Mouse (Mus musculus): Measurements from ENCODE around the gene Plekhj1.
A peak's percentile ranks its signal among the peaks of the same experiment; 100 is the strongest.

The Plekhj1 gene

DNA sequence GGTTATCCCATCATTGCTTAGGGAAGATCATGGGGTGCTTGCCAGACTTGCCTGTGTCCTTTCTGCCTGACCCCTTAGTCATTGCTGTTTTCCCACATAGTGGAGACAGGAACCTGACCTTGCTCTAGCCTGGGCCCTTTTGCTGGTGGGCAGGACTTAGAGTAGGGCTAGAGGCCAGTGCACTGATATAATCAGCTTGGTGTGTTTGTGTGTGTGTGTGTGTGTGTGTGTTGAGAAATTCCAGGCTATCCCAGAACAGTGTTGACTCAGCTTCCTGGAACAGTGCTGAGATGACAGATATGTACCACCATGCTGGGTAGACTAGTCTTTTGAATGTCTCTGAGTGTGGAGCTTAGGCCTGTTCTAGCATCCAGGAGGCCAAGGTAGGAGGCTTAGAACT, 18.9 kb downstream of the Plekhj1 start:
- peak; percentile 38 for DNase-seq (ENCODE audit: low read depth, low spot score)

DNA sequence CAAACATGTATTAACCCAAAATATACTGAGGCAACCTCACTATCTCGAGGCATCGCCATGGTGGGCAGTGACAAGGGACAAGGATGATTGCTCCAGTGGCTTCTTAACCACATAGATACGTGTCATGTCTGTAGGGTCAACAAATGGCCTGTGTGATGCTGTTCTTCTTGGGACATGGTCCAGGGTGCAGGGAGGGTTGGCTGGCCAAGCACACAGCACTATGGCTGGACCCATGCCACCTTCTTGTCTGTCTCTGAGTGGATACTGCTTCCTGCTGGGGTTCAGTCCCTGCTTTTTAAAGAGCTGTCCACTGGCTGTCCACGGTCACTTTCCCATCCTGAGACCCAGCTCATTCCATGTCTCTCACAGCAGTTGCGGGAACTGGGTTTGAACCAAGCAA, 21.3 kb downstream of the Plekhj1 start:
- no peak for DNase-seq (ENCODE audit: low read depth, low spot score)

DNA sequence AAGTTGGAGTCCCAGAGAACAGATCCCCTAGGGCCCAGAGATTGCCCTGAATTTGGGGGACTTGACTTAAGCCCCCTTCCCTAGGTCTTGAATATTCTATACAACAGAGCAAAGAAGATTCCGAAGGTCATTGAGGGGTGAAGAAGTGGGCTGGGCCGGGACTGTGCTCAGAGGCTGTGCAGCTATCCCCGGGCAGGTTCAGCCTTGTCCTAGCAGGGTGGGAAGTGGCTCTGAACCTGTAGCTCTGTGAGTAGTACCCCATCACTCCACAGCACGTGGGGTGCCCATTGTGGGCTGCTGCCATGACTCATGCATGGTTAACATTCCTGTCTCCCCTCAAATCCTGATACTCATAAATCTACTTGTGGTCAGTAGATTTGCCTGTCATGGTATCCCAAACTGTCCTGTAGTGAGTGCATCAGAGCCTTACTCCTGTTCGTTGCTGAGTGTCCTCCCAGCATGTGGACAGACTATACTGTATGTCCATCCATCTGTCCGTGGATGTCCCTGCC, 22.0 kb downstream of the Plekhj1 start:
- DNase-seq (ENCODE audit: low read depth, low spot score), result peak; percentile 51

DNA sequence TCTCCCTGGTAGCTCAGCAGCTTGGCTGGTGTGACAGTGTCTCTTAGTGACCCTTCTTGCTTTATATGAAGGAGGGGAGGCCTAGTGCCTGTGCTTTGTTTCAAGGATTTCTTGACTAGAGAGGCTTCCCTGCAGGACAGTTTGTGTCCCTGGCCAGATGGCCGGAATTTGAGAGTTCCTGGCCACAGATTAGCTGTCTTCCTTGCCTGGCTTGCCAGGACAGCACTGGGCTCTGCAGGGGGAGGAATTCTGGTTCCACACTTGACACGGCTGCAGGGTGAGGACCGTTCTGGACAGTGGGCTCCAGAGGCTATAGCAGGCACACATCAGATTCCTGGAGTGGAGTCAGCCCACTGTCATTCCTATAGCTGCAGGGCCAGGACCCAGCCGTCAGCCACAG, 22.7 kb downstream of the Plekhj1 start:
- no peak for DNase-seq (ENCODE audit: low read depth, low spot score)

DNA sequence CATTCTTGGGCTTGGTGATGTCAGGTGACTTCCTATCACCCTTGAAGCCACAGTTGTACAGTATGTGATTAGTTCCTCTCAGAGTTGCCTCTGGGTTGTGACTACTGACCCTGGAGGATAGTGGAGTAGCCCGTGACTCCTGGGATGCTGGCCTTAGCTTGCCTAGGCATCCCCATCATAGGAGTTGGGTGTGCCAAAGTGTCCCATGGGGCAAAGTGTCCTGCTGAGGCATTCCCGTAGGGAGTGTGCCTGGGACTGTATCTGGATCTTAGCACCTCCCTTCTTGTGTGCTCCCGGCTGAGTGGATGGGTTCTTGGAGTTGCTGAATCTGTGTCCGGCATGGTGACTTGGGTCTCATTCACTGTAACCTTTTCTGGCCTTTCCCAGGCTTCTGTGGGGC, 23.4 kb downstream of the Plekhj1 start:
- DNase-seq (ENCODE audit: low read depth, low spot score), result no peak

DNA sequence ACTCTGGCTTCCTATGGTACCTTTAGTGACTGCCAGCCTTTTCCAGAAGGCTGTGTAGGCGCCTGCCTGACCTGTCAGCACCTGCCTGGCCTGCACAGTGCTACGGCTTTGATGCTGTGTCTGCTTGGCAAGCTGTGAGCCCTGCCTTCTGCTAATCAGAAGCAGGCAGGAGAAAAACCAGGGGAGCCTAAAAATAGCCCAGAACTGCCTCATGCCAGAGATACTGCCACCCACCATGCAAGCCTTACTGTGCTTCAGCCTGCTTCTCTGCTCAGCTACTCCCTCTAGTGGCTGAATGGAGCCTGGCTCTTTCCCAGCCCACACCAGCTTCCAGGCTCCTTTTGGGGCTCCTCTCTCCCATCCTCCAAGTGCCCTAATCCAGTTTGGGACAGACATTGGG, 23.9 kb downstream of the Plekhj1 start:
- DNase-seq (ENCODE audit: low read depth, low spot score), result peak; percentile 90

DNA sequence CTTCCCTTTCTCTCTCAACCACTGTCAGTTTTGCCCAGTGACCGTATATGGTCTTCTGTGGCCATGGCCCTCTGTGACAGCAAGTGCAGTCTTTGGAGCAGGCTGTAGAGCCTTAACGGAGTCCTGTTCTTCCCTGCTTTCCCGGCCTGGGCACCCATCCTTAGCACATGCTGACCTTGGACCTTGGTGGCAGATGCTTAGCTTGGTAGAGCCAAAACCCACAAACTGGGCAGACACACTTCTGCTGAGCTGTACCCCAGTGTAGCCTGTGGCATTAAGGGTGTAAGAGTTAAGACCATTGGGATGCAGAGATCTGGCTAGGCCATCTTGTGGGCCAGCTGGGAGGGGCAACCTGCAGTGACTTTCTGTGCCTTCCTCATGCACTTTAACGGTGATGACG, 24.6 kb downstream of the Plekhj1 start:
- DNase-seq (ENCODE audit: low read depth, low spot score), result no peak

DNA sequence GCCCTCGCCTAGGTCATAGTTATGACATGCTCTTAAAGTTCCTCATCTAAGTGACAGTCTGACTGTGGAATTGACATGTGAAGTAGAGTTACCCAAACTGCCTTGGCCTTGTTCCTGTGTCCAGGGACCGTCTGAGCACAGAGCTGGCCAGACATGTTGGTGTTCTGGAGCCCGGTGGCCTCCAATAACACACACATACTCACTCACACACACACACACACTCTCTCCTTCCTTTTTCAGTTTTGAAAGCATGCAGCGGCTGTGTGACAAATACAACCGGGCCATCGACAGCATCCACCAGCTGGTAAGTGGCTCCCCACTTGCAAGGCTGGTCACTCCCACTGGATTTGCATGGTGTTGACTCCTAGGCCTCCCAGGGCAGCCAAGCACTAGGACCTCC, 30.1 kb downstream of the Plekhj1 start:
- DNase-seq (ENCODE audit: low read depth, low spot score), result no peak

DNA sequence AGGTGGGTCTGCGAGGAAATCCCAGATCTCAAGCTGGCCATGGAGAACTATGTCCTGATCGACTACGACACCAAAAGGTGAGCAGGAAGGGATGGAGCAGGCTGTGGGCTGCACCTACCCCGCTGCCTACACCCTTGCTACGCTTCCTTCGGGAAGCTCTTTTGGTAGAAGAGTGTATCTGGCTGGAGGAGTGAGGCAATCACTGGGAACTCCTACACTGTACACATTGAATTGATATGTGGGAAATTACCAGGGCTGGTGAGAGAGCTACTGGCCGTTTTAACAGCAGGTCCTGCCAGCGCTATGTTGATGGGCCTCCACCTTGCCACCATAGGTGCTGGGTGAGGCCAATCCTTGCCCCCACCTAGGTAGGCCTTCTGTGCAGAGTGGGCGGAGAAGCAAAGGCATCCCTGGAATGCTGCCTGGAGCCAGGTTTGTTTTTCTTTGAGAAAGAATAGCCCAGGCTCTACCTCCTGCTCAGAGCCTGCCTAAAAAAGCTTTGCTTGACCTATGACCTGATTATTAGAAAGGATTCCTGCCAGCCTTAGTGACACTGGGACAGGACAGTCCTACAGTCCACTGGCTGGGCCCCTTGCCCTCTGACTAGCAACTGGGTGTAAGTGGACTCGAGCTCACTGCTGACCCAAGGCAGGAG, 32.1 kb downstream of the Plekhj1 start:
- no peak for DNase-seq (ENCODE audit: low read depth, low spot score)

DNA sequence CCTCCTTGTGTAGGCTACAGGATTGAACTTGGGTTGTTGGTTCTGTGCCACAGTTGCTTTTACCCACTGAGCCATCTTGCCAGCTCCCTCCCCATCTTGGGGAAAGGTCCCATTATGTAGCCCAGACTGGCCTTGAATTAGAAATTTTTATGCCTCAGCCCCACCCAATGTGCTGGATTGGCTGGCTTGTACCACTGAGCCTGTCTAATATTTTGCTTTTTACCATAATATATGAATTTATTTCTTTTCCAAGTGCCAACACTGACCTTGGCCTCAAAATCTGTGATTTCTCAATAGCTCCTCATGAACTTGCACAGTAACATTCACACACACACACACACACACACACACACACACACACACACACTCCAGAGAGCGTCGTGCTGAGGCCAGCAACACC, 32.7 kb downstream of the Plekhj1 start:
- DNase-seq (ENCODE audit: low read depth, low spot score), result no peak

DNA sequence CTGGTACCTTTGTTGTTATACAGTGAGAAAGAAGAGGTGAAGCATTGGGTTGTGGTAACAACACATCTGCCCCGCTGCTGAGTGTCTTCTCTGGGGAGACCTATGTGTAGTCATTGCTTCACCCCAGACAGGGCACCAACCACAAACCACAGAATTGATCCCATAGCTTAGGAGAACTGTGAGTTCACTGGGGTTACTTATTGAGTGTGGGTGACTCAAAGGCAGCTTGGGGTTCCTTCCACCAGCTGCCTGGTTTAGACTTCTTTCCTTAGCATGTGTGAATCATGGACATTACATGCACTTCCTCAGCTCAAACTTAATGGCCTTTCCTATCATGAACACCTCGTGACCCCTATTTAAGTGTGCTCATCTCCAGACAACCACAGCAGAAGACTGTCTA, 34.9 kb downstream of the Plekhj1 start:
- DNase-seq (ENCODE audit: low read depth, low spot score), result peak; percentile 42

DNA sequence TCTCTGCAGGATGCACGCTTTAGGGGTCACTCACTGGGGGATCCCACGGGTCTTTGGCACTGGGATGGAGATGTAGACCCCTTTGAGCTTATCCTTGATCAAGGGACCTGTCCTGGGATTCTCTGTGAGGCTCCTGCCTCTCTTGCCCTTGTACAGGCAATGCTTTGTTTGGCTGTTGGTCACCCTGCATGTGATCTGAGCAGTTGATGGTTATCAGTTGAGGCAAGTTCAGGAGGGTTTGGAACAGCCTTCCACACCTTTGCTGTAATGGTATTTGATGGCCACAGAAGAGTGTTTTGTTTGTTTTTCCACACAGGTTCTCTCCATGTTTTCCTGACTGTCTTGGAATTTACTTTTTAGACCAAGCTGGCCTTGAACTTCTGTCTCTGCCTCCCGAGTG, 36.6 kb downstream of the Plekhj1 start:
- DNase-seq (ENCODE audit: low read depth, low spot score), result no peak

DNA sequence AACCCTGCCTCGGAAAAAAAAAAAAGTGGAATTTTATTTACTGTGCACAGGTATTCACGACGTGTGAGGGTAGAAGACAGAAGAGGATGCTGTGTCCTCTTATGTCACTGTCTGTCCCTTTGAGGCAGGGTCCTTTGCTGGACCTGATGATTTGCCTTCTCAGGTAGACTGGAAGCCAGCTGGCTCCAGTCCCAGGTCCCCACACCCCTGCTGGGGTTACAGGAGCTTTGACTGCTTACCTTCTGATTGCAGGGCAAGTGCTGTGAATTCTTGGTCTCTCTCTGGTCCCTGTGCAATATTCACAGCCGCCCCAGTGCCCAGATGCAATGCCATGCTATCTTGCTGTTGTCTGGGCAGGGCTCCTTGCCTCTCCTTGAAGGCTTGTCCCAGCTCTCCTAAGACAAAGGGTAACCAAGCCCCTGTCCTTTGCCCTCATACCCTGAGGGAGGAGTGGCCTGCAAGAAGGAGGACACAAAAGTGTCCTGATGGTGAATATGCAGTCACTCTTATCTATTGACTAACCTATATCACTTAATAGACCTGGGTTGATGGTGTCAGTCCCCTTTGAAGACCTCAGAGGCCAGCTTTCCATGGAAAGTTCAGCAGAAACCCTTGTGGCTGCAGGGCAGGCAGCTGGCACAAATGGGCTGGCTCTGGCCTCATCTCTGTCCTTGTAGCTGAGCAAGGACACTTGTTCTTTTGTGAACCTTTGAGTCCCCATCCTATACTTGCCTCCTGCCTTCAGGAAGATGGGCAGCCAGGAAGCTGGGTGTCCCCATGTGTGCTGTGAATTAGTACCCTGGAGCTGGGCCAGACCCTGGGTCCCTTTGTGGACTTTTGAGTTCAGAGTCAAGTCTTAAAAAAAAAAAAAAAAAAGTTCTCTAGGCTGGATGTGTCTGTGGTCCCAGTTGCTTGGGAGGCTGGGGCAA, 37.6 kb downstream of the Plekhj1 start:
- DNase-seq (ENCODE audit: low read depth, low spot score), result no peak

DNA sequence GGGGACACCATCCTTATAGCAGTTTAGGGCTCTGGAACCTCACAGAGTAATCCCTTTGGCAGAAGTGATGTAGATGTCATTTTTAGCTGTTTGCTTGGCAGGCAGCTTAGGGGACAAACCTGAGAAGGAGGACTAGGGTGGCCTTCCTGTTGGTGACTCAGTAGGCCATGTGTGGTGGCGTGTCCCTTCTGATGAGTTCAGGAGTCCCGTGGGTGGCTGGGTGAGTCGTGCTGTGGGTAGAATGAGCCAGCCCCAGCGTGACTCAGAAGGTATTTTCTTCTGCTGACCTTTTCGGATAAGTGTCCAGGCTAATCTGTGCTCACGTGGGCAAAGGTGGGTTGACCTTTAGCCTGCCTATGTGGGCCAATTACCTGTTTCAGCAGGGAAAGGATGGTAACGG, 39.8 kb downstream of the Plekhj1 start:
- peak; percentile 56 for DNase-seq (ENCODE audit: low read depth, low spot score)

DNA sequence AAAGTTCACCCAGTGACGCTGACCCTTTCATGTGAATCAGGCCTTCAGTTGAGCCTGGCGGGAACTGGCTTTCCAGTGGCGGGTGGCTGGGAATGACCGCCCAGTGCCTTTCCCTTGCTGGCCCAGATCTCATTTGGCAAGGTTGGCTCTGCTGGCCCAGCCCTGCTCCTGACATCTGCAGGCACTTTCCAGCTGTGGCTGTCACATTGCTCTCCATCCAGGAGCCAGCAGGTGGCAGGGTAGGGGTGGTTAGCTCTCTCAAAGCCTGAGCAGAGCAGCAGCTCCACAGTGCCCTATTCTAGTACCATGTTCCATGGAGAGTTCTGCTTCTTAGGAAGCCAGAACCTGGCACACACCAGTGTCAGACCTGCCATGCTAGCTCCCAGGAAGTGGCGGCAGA, 40.7 kb downstream of the Plekhj1 start:
- peak; percentile 90 for DNase-seq (ENCODE audit: low read depth, low spot score)

DNA sequence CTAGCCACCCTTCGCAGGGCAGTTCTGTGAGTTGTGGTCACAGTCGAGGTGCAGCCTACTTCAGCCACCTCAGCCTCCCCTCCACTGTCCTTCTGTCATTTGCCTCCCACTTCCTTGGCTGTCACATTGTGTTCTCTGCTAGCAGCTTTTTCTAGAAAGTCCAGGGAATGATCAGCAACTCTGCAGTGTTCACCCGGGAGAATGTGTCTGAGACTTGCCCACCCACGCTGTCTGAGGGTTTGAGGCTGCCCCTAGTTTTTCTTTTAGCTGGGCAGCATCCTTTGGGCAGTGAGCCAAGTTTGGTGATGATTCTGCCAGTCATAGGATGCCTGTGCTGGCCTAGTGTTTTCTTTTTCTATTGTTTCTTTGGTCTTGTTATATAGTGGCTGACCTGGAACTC, 41.5 kb downstream of the Plekhj1 start:
- DNase-seq (ENCODE audit: low read depth, low spot score), result peak; percentile 52

DNA sequence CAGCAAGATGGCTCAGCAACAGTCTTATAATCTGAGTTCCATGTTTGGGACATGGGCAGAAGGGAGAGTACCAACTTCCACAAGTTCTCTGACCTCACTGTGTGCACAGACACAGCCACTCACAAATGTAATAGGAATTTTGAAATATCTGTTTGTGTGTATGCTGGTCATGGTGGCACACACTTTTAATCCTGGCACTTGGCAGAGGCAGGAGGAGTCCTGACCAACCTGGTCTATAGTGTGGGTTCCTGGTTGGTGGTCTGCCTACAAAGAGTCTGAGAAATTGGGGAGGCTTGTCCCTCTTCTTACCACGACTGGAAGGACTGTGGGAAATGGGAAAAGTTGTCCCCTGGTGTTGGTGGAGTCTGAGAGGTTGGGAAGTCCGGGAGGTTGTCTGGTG, 41.9 kb downstream of the Plekhj1 start:
- no peak for DNase-seq (ENCODE audit: low read depth, low spot score)

DNA sequence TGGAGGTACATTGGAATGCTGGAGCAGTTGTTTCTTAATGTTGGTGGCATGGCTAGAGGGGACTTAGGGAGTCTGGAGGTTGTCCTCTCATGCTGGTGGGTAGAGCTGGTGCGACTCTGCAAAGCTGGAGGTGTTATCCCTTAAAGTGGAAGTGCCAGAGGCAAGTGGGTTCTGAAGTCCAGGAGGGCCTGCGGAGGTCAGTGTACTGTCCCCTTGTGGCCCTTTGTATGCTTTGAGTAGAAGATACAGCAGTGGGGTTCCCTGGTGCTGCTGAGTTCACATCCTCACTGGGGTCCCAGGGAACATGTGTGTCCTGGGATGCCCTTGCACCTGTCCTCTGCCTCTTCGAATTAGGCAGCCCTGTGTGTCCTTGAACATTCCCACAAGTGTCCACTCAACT, 42.3 kb downstream of the Plekhj1 start:
- peak; percentile 39 for DNase-seq (ENCODE audit: low read depth, low spot score)

DNA sequence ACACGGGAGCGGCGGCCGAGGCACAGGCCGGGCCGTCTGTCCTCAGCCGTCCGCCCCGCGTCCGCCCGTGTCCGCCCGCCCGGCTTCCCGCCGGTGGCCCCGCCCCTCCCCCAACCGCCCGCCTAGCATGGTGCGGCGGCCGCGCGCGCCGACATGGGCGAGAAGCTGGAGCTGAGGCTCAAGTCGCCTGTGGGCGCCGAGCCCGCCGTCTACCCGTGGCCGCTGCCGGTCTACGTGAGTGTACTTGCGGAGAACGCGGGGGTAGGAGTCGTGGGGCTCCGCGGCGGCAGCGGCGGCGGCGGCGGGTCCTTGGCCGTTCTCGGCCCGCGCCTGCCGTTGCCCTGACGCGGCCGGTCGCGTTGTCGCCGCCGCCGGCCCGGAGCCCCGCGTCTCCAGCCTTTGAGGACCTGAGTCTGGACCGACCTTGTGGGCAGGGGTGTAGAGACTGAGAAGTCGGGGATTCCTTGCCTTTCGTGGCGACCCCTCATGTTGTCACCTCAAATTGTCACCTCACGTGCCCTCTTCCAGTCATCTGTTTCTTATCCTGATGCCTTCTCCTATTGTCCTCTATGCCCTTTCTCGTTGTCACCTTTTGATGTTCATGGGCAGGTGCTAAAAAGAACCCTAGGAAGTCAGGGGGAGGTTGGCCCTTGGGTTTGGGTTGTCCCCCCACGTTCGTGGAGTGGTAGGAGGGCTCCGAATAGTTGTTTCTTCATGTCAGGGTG, 43.0 kb downstream of the Plekhj1 start:
- no peak for DNase-seq (ENCODE audit: low read depth, low spot score)

DNA sequence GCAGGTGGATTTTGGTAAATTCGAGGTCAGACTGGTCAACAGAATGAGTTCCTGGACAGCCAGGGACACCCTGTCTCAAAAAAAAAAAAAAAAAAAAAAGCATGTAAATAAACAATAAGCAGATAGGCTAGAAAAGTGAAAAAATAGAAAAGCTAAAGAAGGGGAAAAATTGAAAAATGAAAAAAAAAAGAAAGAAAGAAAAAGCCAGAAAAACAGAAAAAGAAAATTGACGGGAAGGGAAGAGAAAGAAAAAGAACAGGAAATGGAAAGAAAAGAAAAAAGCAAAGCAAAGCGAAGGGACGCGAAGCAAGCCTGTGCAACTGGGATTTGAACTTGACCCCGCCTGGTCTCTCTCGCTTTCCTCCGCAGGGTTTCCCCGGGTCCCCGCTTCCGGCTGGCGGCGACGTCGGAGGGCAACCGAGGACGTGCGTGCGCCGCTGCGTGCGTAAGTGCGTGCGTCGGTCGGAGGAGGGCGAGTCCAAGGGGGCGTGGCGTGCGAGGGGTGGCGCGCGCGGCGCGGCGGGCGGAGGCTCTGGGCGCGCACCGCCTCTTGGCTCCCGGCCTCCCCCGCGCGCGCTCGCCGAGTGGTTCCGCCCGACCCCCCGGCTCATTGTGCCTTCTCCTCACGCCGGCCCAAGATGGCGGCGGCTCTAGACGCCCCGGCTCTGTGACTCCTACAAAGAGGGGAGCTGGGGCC, 43.7 kb downstream of the Plekhj1 start, which contains the start of gene Dot1l:
Gene Dot1l, plus strand, starts transcription at position 613 of the 697 bp plus-strand sequence.
- peak; percentile 91 for DNase-seq (ENCODE audit: low read depth, low spot score)

DNA sequence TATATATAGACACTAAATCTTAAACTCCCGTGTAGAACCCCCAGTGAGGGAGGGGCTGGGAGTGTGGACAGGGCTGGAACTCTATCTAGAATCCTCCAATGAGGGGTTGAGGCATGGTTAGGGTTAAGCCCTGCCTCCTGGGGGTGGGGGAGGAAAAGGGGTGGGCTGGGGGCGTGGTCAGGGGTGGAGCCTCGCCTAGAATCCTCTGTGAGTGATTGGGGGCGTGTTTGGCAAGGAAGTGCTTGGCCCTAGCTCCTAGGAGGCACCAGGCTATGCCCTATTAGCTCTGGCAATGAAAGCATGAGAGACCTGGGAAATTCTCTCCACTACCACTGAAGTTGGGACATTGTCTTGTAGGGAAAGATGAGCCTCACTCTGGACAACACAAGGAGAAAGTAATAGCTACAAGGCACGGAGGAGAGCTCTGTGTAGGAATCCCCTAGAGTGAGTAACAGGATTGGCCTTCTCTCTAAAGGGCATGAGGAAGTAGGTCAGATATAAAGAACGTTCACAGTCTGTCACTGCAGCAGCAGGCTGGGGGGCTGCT, 46.3 kb downstream of the Plekhj1 start:
- peak; percentile 89 for DNase-seq (ENCODE audit: low read depth, low spot score)

All from 3T3-L1 (cell line).